Mouse (Mus musculus): Measurements from ENCODE around the gene Cyp2f2. TPM values are rescaled to one million over a fixed set of nuclear protein-coding genes. Genes with fewer than 3 reads are reported as not detected.

The Cyp2f2 gene
- polyA plus RNA-seq, 1 experiment from 2014 or later, result 91.6 TPM

GRCm38 (mm10) chr7:27180837-27181695 lies 61.4 kb downstream of the Cyp2f2 start, which contains the start of the genes Gm21983 and Mia:
TSS of gene Gm21983 (minus strand) at chr7:27181086.
TSS of gene Mia (minus strand) at chr7:27181157.
- Histone ChIP-seq H3K27me3 (replicated peaks) (no peaks in the 10 kb centered on the region), H3K4me2 (no peak within 1 kb of the TSS), H3K4me1 (peaks cover 11% of the 10 kb centered on the region; the same call in 1 of the 2 replicates), H3K27ac (peak within 1 kb of the TSS; percentile 67), H3K9me3 (no peaks in the 10 kb centered on the region), H3K9ac (no peak within 1 kb of the TSS), H3K36me3 (peaks cover 22% of the 10 kb centered on the region), H3K4me3 (replicated peaks) (no peak within 1 kb of the TSS)
- ATAC-seq (ENCODE audit: insufficient read depth, low FRiP score, low read depth), result no peak
- WGBS, result 64% methylated on average over 14 of the region's 14 CpGs

GRCm38 (mm10) chr7:27182498-27182897 lies 62.8 kb downstream of the Cyp2f2 start:
- H3K4me2 ChIP-seq, result no peak overlapping the region
- no peak overlapping the region for H3K27ac ChIP-seq
- H3K36me3 ChIP-seq, result peaks cover 31% of the 10 kb centered on the region
- no peak for ATAC-seq (ENCODE audit: insufficient read depth, low FRiP score, low read depth)
- H3K4me1 ChIP-seq, result peaks cover 11% of the 10 kb centered on the region; the same call in 1 of the 2 replicates
- H3K9ac ChIP-seq, result no peak overlapping the region
- WGBS, result 69% methylated on average over 1 of the region's 1 CpGs
- H3K4me3 ChIP-seq (replicated peaks), result no peak overlapping the region
- no peaks in the 10 kb centered on the region for H3K27me3 ChIP-seq (replicated peaks)
- no peaks in the 10 kb centered on the region for H3K9me3 ChIP-seq

Small RNA genes within 50 kb of the gene (microRNA-seq; reads per million reads assigned to microRNA genes)
- gene Mir3101, result 0.97 reads per million

Other genes with a start within 250 kb of the Cyp2f2 start
- gene Cyp2a22, start 180.5 kb upstream of the Cyp2f2 start, polyA plus RNA-seq (2015; fragmentation: Nextera tagmentation; extraction: Ambion mirVana), result not detected in 2 replicates
- 0.18 TPM in 1 of 2 replicates, not detected in the other for gene Cyp2a12, start 90.8 kb upstream of the Cyp2f2 start, polyA plus RNA-seq (2015; fragmentation: Nextera tagmentation; extraction: Ambion mirVana)
- gene Cyp2t4, start 33.8 kb downstream of the Cyp2f2 start, polyA plus RNA-seq (2015; fragmentation: Nextera tagmentation; extraction: Ambion mirVana), result not detected in 2 replicates
- gene Egln2, start 46.9 kb downstream of the Cyp2f2 start, polyA plus RNA-seq (2015; fragmentation: Nextera tagmentation; extraction: Ambion mirVana), result 68.9 and 73.7 TPM in 2 replicates
- gene Rab4b, start 59.0 kb downstream of the Cyp2f2 start, polyA plus RNA-seq (2015; fragmentation: Nextera tagmentation; extraction: Ambion mirVana), result 63.5 and 65.3 TPM in 2 replicates
- gene Gm21983, start 61.2 kb downstream of the Cyp2f2 start, polyA plus RNA-seq (2015; fragmentation: Nextera tagmentation; extraction: Ambion mirVana), result 0.59 TPM in 1 of 2 replicates, not detected in the other
- 12.3 and 21.2 TPM in 2 replicates for gene Mia, start 61.2 kb downstream of the Cyp2f2 start, polyA plus RNA-seq (2015; fragmentation: Nextera tagmentation; extraction: Ambion mirVana)
- gene BC024978, start 75.9 kb downstream of the Cyp2f2 start, polyA plus RNA-seq (2015; fragmentation: Nextera tagmentation; extraction: Ambion mirVana), result 3.1 and 3.9 TPM in 2 replicates
- gene Snrpa, start 76.4 kb downstream of the Cyp2f2 start, polyA plus RNA-seq (2015; fragmentation: Nextera tagmentation; extraction: Ambion mirVana), result 219 and 224 TPM in 2 replicates
- gene Itpkc, start 108.8 kb downstream of the Cyp2f2 start, polyA plus RNA-seq (2015; fragmentation: Nextera tagmentation; extraction: Ambion mirVana), result 8.8 and 9.4 TPM in 2 replicates
- 21.2 and 26.2 TPM in 2 replicates for gene Coq8b, start 113.1 kb downstream of the Cyp2f2 start, polyA plus RNA-seq (2015; fragmentation: Nextera tagmentation; extraction: Ambion mirVana)
- 22.7 and 23.4 TPM in 2 replicates for gene Numbl, start 138.5 kb downstream of the Cyp2f2 start, polyA plus RNA-seq (2015; fragmentation: Nextera tagmentation; extraction: Ambion mirVana)
- gene Ltbp4, start 217.8 kb downstream of the Cyp2f2 start, polyA plus RNA-seq (2015; fragmentation: Nextera tagmentation; extraction: Ambion mirVana), result 154 and 161 TPM in 2 replicates
- 38.8 and 43.7 TPM in 2 replicates for gene Shkbp1, start 236.1 kb downstream of the Cyp2f2 start, polyA plus RNA-seq (2015; fragmentation: Nextera tagmentation; extraction: Ambion mirVana)
- 0.62 and 1.7 TPM in 2 replicates for gene Gm20479, start 237.5 kb downstream of the Cyp2f2 start, polyA plus RNA-seq (2015; fragmentation: Nextera tagmentation; extraction: Ambion mirVana)

Data from stomach, embryonic 15.5 days (tissue).